Mouse (Mus musculus) kidney, adult 18-20 months (tissue): ENCODE data around the gene S100a6.

ENCODE experiments used
- DNase-seq: peaks from one replicate; pipeline ENCODE4 v3.0.0; 2021

The S100a6 gene

GRCm38 (mm10) chr3:90629298-90629697, 16.6 kb downstream of the S100a6 start:
- no peak for DNase-seq

GRCm38 (mm10) chr3:90631984-90632383, 19.3 kb downstream of the S100a6 start:
- DNase-seq = no peak

- no peak for DNase-seq
These were observed 26.0 kb downstream of the S100a6 start for GRCm38 (mm10) chr3:90638511-90639275.

- peak; percentile 27 for DNase-seq
These were observed 27.0 kb downstream of the S100a6 start for GRCm38 (mm10) chr3:90639511-90640154.

GRCm38 (mm10) chr3:90640981-90641380, 28.3 kb downstream of the S100a6 start:
- DNase-seq = no peak

GRCm38 (mm10) chr3:90644220-90644619, 31.5 kb downstream of the S100a6 start:
- peak; percentile 62 for DNase-seq

- no peak for DNase-seq
These were observed 34.6 kb downstream of the S100a6 start for GRCm38 (mm10) chr3:90647291-90647690.

GRCm38 (mm10) chr3:90648981-90649380, 36.3 kb downstream of the S100a6 start:
- no peak for DNase-seq

- no peak for DNase-seq
These were observed 37.1 kb downstream of the S100a6 start for GRCm38 (mm10) chr3:90649832-90650231.

- DNase-seq = peak; percentile 70
These were observed 40.3 kb downstream of the S100a6 start for GRCm38 (mm10) chr3:90652878-90653508.

GRCm38 (mm10) chr3:90653717-90654116, 41.0 kb downstream of the S100a6 start, which contains the start of gene S100a7a:
S100a7a (plus strand) TSS chr3:90654017.
- no peak for DNase-seq

- no peak for DNase-seq
These were observed 44.7 kb downstream of the S100a6 start for GRCm38 (mm10) chr3:90657405-90657804.

- no peak for DNase-seq
These were observed 46.8 kb downstream of the S100a6 start for GRCm38 (mm10) chr3:90659364-90660044.

- DNase-seq = no peak
These were observed 51.5 kb downstream of the S100a6 start for GRCm38 (mm10) chr3:90664219-90664618.

- DNase-seq = no peak
These were observed 56.2 kb downstream of the S100a6 start, which contains the start of gene S100a8 for GRCm38 (mm10) chr3:90668846-90669245. S100a8 (plus strand) TSS chr3:90668978.
